ENCODE assay signal across 21 mouse cellular contexts in genomic region chr2:49465672-49466222, GRCm38 (mm10). TPM values are rescaled to one million over a fixed set of nuclear protein-coding genes. Genes with fewer than 3 reads are reported as not detected.
DNase-seq lines count a peak whose midpoint lies in the region; TF ChIP-seq lines count a peak whose summit lies in the region.
"Had no signal": no experiment of that assay in that cellular context is flagged by ENCODE, and none has a peak within 500 bp of the region (broad histone marks: within the 10 kb centered on the region; RNA-seq: fewer than 3 reads in every experiment).

No protein-coding gene starts in this region.

- peaks cover 4 to 6% of the 10 kb centered on the region in 2 experiments; a peak in 3 of 4 replicates for H3K4me1 ChIP-seq in MEL (ENCODE audit: control insufficient read depth in 1 of 2, insufficient read depth in 2 of 2, low read length in 2 of 2)
- H3K4me1 ChIP-seq: embryonic facial prominence, embryonic 15.5 days; forebrain, embryonic 15.5 days had no signal

- no peak overlapping the region for H3K9ac ChIP-seq in MEL (ENCODE audit: control insufficient read depth, low read depth, low read length, poor library complexity, severe bottlenecking)
- H3K9ac ChIP-seq: embryonic facial prominence, embryonic 15.5 days; forebrain, embryonic 15.5 days; heart, embryonic 15.5 days; hindbrain, embryonic 13.5 days had no signal

- no peak for TF ChIP-seq RAD21 in MEL (IDR thresholded peaks at IDR 0.05; ENCODE audit: low read depth, low read length)

- H3K79me2 ChIP-seq in MEL (ENCODE audit: control insufficient read depth, insufficient read depth, low read length, poor library complexity), result peaks cover 62% of the 10 kb centered on the region

- TF ChIP-seq CTCF in MEL (IDR thresholded peaks at IDR 0.05 in 2 of 3, conservative IDR thresholded peaks at IDR 0.05 in 1 of 3; ENCODE audit: control insufficient read depth in 1 of 3, insufficient read depth in 1 of 3, low read depth in 2 of 3, low read length in 3 of 3, poor library complexity in 1 of 3, severe bottlenecking in 1 of 3), result no peak

- H3K4me3 ChIP-seq in MEL (ENCODE audit: control insufficient read depth in 1 of 2, insufficient read depth in 1 of 2, low read depth in 2 of 2, low read length in 2 of 2), result no peak overlapping the region
- H3K4me3 ChIP-seq: embryonic facial prominence, embryonic 15.5 days; erythroblast, embryonic 14.5 days; forebrain, embryonic 15.5 days; heart, adult 2 months; heart, embryonic 15.5 days; hindbrain, embryonic 13.5 days had no signal

- TF ChIP-seq EP300 in MEL (IDR thresholded peaks at IDR 0.05; ENCODE audit: low read depth in 1 of 2, low read length in 2 of 2), result no peak

- H3K36me3 ChIP-seq in MEL (ENCODE audit: control insufficient read depth in 1 of 2, insufficient read depth in 2 of 2, low read length in 2 of 2), result peaks cover 0 to 15% of the 10 kb centered on the region in 2 experiments; a peak in 2 of 4 replicates
- H3K36me3 ChIP-seq: embryonic facial prominence, embryonic 15.5 days; heart, embryonic 15.5 days had no signal

- no peaks in the 10 kb centered on the region for H3K27me3 ChIP-seq in MEL (ENCODE audit: control insufficient read depth in 1 of 2, insufficient read depth in 2 of 2, low read length in 2 of 2)
- H3K27me3 ChIP-seq: embryonic facial prominence, embryonic 15.5 days; forebrain, embryonic 15.5 days; heart, embryonic 15.5 days; hindbrain, embryonic 13.5 days; Patski had no signal

- no peaks in the 10 kb centered on the region for H3K9me3 ChIP-seq in MEL (replicated peaks; ENCODE audit: insufficient read depth, low read length)
- H3K9me3 ChIP-seq: embryonic facial prominence, embryonic 15.5 days; heart, embryonic 15.5 days had no signal

- no peak overlapping the region for H3K27ac ChIP-seq in MEL (ENCODE audit: control insufficient read depth, low read depth, low read length)
- H3K27ac ChIP-seq: embryonic facial prominence, embryonic 15.5 days; forebrain, embryonic 15.5 days; heart, adult 2 months; heart, embryonic 15.5 days; hindbrain, embryonic 13.5 days; hindbrain, postnatal 0 days had no signal

- TF ChIP-seq POLR2A in MEL (IDR thresholded peaks at IDR 0.05; ENCODE audit: control insufficient read depth in 1 of 2, insufficient read depth in 1 of 2, low read depth in 1 of 2, low read length in 2 of 2, poor library complexity in 1 of 2), result no peak

- DNase-seq in cerebellum, postnatal 14 days, result peak; percentile 12 to 22
- no peak for DNase-seq in cerebellum, adult 11-12 months
- peak; percentile 27 for DNase-seq in right cerebral cortex, adult 18-20 months
- DNase-seq in right cerebral cortex, postnatal 25 days, result no peak
- peak; percentile 51 for DNase-seq in MEL (ENCODE audit: low read depth, low spot score)
- DNase-seq in telencephalon, adult 2 months (ENCODE audit: low read depth, low spot score), result peak; percentile 34
- no peak for DNase-seq in kidney, postnatal 25 days
- DNase-seq: adrenal gland, postnatal 14 days; B cell, adult 2 months; embryo, embryonic 11 days; gastrocnemius, postnatal 14 days; heart, adult 2 months; heart, postnatal 14 days; kidney, adult 18-20 months had no signal

TF ChIP-seq in MEL, 35 proteins besides CTCF, POLR2A, EP300 and RAD21:
- TF ChIP-seq POLR2AphosphoS5 (IDR thresholded peaks at IDR 0.05; ENCODE audit: borderline replicate concordance, low read depth, low read length) (no peak), ZNF384 (IDR thresholded peaks at IDR 0.05; ENCODE audit: low read depth, low read length) (peak; percentile 88)
TF ChIP-seq in MEL: peak in this region for 1.

RNA-seq across cellular contexts. Expression of gene Epc2, which starts 14.5 kb away (rescaled TPM):
- 14.3 and 15.1 TPM in 2 replicates for total RNA-seq in MEL (2012; rRNA removed)
- polyA plus RNA-seq in MEL (2012; ENCODE audit: insufficient read depth in 1 of 2, insufficient read length in 2 of 2, low read depth in 1 of 2, low replicate concordance in 2 of 2, missing spikeins in 1 of 2), result 10 to 100 TPM in 1 of 2 experiments, not detected in 1; 15.4 TPM

Comparison
In these comparisons a context has a peak if more than half of its experiments do, and no peak if none do; other contexts are left out.
1. DNase-seq: peak in cerebellum, postnatal 14 days (2 of 2), right cerebral cortex, adult 18-20 months (single experiment), MEL (single experiment) and telencephalon, adult 2 months (single experiment); none in cerebellum, adult 11-12 months (single experiment), right cerebral cortex, postnatal 25 days (single experiment) and kidney, postnatal 25 days (0 of 2).